Mouse (Mus musculus) embryonic facial prominence, embryonic 12.5 days (tissue): Measurements from ENCODE around the gene Zfp383. TPM values are rescaled to one million over a fixed set of nuclear protein-coding genes. Genes with fewer than 3 reads are reported as not detected.
A peak's percentile ranks its signal among the peaks of the same experiment; 100 is the strongest.
"Not testable (repeated sequence)": the region's sequence is repeated elsewhere in the genome, so short reads cannot be mapped to it uniquely, and the experiment has no call there.

ENCODE experiments used
- ATAC-seq: fragments of 200-750 bp; cut with Nextera tagmentation; 2 replicates; pipeline ENCODE4 v1.8.0; 2017; ENCODE audit not compliant: insufficient number of reproducible peaks, insufficient read depth, low FRiP score, low TSS enrichment
- H3K27ac ChIP-seq: fragments of 300-500 bp; sonication (generic); 2 replicates; pipeline ENCODE4 v1.5.1; 2016; ENCODE audit warnings: mild to moderate bottlenecking
- H3K27me3 ChIP-seq: fragments of 300-500 bp; sonication (generic); 2 replicates; pipeline ENCODE4 v1.6.1; 2016; ENCODE audit warnings: mild to moderate bottlenecking, moderate library complexity
- H3K36me3 ChIP-seq: fragments of 300-500 bp; sonication (generic); 2 replicates; pipeline ENCODE4 v1.6.1; 2016; ENCODE audit warnings: mild to moderate bottlenecking
- H3K4me1 ChIP-seq: fragments of 300-500 bp; sonication (generic); 2 replicates; pipeline ENCODE4 v1.6.1; 2016
- H3K4me2 ChIP-seq: fragments of 300-500 bp; sonication (generic); replicated peaks from 2 replicates; pipeline ENCODE4 v1.6.1; 2016; ENCODE audit warnings: mild to moderate bottlenecking, moderate library complexity
- H3K4me3 ChIP-seq: fragments of 300-500 bp; sonication (generic); 2 replicates; pipeline ENCODE4 v1.5.1; 2016; ENCODE audit warnings: mild to moderate bottlenecking
- H3K9ac ChIP-seq: fragments of 300-500 bp; sonication (generic); 2 replicates; pipeline ENCODE4 v1.6.1; 2016; ENCODE audit warnings: mild to moderate bottlenecking, moderate library complexity
- H3K9me3 ChIP-seq: fragments of 300-500 bp; sonication (generic); 2 replicates; pipeline ENCODE4 v1.6.1; 2016; ENCODE audit warnings: mild to moderate bottlenecking, moderate library complexity
- WGBS: fragments of 180-500 bp; shearing (Covaris S2); methylation state at CpG from one replicate; pipeline ENCODE4 v1.1.7; 2016; 5-methylcytosine and 5-hydroxymethylcytosine counted together
- polyA plus RNA-seq: library from polyadenylated mRNA; unstranded; fragments of >200 nt; fragmentation: Nextera tagmentation; extraction: Ambion mirVana; gene quantifications from 2 replicates; pipeline ENCODE4 v1.2.1, GENCODE M21; 2016

Zfp383 gene
- polyA plus RNA-seq, 1 experiment from 2014 or later, result 7.5 TPM

- no peak overlapping the region for H3K27ac ChIP-seq
- H3K4me2 ChIP-seq, result no peak overlapping the region
- no peaks in the 10 kb centered on the region for H3K27me3 ChIP-seq
- H3K9ac ChIP-seq, result no peak overlapping the region
- H3K36me3 ChIP-seq, result peaks cover 36% of the 10 kb centered on the region
- no peak overlapping the region for H3K4me3 ChIP-seq
- no peaks in the 10 kb centered on the region for H3K4me1 ChIP-seq
- ATAC-seq, result no peak
- 76% methylated on average over 2 of the region's 2 CpGs for WGBS
- H3K9me3 ChIP-seq, result no peaks in the 10 kb centered on the region
These were observed 35.7 kb downstream of the Zfp383 start for GRCm38 (mm10) chr7:29943720-29944119.

GRCm38 (mm10) chr7:29944201-29944600 is 36.2 kb downstream of the Zfp383 start:
- no peak overlapping the region for H3K9ac ChIP-seq
- no peak overlapping the region for H3K27ac ChIP-seq
- no peaks in the 10 kb centered on the region for H3K4me1 ChIP-seq
- WGBS, result 80% methylated on average over 2 of the region's 2 CpGs
- no peaks in the 10 kb centered on the region for H3K9me3 ChIP-seq
- H3K27me3 ChIP-seq, result no peaks in the 10 kb centered on the region
- H3K4me2 ChIP-seq, result no peak overlapping the region
- H3K36me3 ChIP-seq, result peaks cover 40% of the 10 kb centered on the region
- no peak for ATAC-seq
- H3K4me3 ChIP-seq, result no peak overlapping the region

DNA sequence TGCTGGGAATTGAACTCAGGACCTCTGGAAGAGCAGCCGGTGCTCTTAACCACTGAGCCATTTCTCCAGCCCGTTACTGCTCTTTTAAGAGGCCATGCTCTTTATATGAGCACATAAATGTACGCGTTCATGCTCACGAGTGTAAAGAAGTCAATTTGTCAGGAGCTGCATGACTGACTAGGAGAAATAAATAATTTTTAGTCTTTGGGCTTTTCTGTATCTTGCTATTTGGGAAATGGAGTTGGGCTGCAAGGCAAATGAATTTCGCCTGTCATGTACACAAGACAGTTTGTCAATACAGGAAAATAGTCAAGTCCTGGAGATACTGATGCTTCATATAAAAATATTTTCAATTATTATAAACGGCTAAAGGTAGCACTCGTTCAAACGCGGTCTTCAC is 45.1 kb downstream of the Zfp383 start:
- peak overlapping the region; percentile 56 for H3K4me2 ChIP-seq
- H3K27ac ChIP-seq, result peak overlapping the region; percentile 97
- H3K4me1 ChIP-seq, result no peaks in the 10 kb centered on the region; the same call in 1 of the 2 replicates
- peak overlapping the region; percentile 90 for H3K9ac ChIP-seq
- ATAC-seq, result no peak
- H3K27me3 ChIP-seq, result no peaks in the 10 kb centered on the region
- WGBS, result 49% methylated on average over 10 of the region's 10 CpGs
- H3K4me3 ChIP-seq, result peak overlapping the region; percentile 74
- H3K36me3 ChIP-seq, result peaks cover 20% of the 10 kb centered on the region
- H3K9me3 ChIP-seq, result no peaks in the 10 kb centered on the region

GRCm38 (mm10) chr7:29953513-29954401 is 45.7 kb downstream of the Zfp383 start, which contains the start of gene Zfp74:
Gene Zfp74 (minus strand): TSS chr7:29954089.
- H3K4me2 ChIP-seq, result peak within 1 kb of the TSS; percentile 56
- H3K36me3 ChIP-seq, result peaks cover 18% of the 10 kb centered on the region
- H3K9ac ChIP-seq, result peak within 1 kb of the TSS; percentile 90
- WGBS, result 2% methylated on average over 52 of the region's 52 CpGs
- H3K4me3 ChIP-seq, result peak within 1 kb of the TSS; percentile 74
- H3K4me1 ChIP-seq, result no peaks in the 10 kb centered on the region; the same call in 1 of the 2 replicates
- ATAC-seq, result peak; percentile 91
- peak within 1 kb of the TSS; percentile 97 for H3K27ac ChIP-seq
- no peaks in the 10 kb centered on the region for H3K9me3 ChIP-seq
- no peaks in the 10 kb centered on the region for H3K27me3 ChIP-seq

DNA sequence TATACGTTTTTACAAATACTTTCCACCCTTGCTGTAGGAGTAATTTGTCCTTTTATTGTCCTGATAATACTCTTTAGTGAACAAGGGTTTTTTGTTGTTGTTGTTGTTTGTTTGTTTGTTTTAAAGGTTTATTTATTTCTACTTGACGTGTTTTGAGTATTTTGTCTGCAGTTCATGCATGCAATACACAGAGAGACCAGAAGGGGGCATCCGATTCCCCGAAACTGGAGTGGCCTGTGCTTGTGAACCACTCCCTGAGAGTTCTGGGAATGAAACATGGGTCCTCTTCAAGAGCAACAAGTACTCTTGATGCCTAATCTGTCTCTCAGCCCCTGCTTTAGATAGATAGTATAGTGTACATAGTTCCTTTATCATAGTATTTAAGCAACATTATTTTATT is 46.7 kb downstream of the Zfp383 start:
- Histone ChIP-seq H3K27me3 (no peaks in the 10 kb centered on the region), H3K9me3 (no peaks in the 10 kb centered on the region), H3K4me2 (peak overlapping the region; percentile 56), H3K27ac (no peak overlapping the region), H3K4me3 (0 out of 2 replicates have a peak overlapping the region, but pooled peaks have one; percentile 74), H3K4me1 (no peaks in the 10 kb centered on the region; the same call in 1 of the 2 replicates), H3K9ac (no peak overlapping the region), H3K36me3 (peaks cover 10% of the 10 kb centered on the region)
- no peak for ATAC-seq
- WGBS, result 19% methylated on average over 4 of the region's 4 CpGs

DNA sequence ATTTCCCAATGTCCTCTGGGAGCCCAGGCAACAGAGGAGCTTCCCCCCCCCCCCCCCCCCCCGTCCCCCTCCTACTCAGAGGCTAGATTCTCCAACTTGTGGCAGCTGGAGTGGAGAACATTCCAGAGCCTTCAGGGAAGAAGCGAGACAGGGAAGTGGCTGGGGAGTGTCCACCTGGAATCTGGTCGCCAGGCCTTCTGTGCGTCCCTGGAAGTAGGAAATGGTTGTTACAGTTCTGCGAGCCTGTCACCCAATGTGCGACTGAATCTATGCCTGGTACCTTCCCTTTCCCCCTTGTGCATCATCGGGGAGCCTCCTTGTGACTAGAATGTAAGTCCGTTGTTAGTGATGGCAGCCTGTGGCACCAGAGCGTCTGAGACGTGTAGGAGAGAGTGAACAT is 48.2 kb downstream of the Zfp383 start:
- no peak overlapping the region for H3K27ac ChIP-seq
- 53% methylated on average over 10 of the region's 10 CpGs for WGBS
- H3K4me2 ChIP-seq, result no peak overlapping the region; the same call in 1 of the 2 replicates
- no peaks in the 10 kb centered on the region for H3K36me3 ChIP-seq
- no peaks in the 10 kb centered on the region for H3K27me3 ChIP-seq
- no peaks in the 10 kb centered on the region for H3K9me3 ChIP-seq
- no peak overlapping the region for H3K4me3 ChIP-seq
- H3K4me1 ChIP-seq, result no peaks in the 10 kb centered on the region; the same call in 1 of the 2 replicates
- no peak for ATAC-seq
- H3K9ac ChIP-seq, result no peak overlapping the region

DNA sequence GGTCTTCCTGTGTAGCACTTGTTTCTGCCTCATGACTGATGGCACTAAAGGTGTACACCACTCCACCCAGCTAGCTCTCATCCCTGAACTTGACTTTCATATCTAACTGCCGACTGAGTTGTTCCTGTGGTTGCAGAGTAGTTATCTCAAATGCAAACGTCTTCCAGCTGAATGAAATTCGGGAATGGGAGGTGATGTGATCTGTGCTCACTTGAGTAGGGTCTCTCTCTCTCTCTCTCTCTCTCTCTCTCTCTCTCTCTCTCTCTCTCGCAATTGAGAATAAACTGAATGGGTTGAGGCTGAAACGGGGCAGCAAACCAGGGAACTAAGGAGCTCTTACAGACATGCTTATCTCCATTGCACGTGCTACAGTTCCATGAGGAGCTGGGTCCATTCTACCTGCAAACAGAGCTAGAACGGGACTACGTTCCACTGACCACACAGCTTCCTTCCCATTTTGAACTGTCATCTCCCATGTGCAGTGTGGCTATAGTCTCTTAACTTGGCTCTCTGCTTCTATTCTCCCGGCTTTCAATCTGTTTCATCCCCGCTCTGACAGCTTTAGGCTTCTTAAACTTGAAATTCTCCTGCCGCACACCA is 50.2 kb downstream of the Zfp383 start:
- H3K9me3 ChIP-seq, result no peaks in the 10 kb centered on the region
- H3K4me2 ChIP-seq, result no peak overlapping the region
- no peak for ATAC-seq
- no peak overlapping the region for H3K27ac ChIP-seq
- H3K36me3 ChIP-seq, result no peaks in the 10 kb centered on the region
- H3K4me3 ChIP-seq, result no peak overlapping the region
- WGBS, result 87% methylated on average over 11 of the region's 11 CpGs
- no peak overlapping the region for H3K9ac ChIP-seq
- no peaks in the 10 kb centered on the region for H3K27me3 ChIP-seq
- no peaks in the 10 kb centered on the region; the same call in 1 of the 2 replicates for H3K4me1 ChIP-seq

DNA sequence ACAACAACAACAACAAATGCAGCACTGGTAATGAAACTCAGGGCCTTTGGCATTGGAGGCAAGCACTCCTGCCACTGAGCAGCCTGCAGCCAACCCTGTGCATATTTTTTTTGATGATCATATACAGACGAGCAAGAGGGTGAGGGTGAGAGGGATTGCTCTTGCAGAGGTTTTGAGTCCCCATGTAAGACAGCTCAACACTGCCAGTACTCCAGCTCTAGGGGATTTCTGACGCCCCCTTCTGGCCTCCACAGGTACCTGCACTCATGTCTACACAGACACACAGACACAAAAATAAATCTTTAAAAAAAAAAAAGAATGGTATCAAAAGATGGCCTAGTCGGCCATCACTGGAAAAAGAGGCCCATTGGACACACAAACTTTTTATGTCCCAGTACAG is 51.0 kb downstream of the Zfp383 start:
- Histone ChIP-seq H3K36me3 (no peaks in the 10 kb centered on the region), H3K4me3 (no peak overlapping the region), H3K9ac (no peak overlapping the region), H3K9me3 (no peaks in the 10 kb centered on the region), H3K27me3 (no peaks in the 10 kb centered on the region), H3K4me1 (no peaks in the 10 kb centered on the region), H3K27ac (no peak overlapping the region), H3K4me2 (no peak overlapping the region)
- no peak for ATAC-seq
- WGBS, result 50% methylated on average over 3 of the region's 3 CpGs

DNA sequence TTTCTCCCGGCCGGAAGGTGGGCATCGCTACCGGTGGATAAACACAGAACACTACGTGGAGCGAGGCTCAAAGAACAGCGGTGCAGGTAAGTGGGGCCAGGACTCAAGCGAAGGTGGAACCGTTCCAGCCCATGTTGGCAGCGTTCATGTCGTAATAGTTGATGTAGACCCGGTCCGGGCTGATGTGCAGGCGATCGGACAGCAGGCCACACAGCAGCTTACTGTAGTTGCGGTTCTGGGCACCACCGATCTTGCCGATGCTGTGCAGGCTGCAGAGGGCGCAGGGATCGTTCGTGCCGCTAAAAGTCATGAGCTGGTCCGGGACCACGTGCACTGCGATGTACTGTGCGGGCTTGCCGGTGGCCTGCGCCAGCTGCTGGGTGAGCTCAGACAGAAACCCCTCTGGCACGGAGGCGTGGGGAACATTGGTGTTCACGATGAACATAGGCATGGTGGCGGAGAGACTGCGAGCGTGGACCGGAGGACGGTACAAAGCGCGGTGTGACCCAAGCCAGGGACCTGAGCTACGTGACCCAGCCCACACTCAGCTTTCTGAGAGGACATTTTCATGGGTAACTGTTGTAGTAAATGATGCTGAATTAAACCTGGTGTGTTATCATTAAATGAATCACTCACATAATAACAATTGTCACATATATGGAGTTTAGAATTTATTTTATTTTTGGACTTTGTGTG is 57.2 kb downstream of the Zfp383 start:
- not testable (repeated sequence) for H3K27ac ChIP-seq, H3K9ac ChIP-seq, H3K4me1 ChIP-seq, H3K9me3 ChIP-seq, H3K4me3 ChIP-seq, H3K36me3 ChIP-seq, ATAC-seq, H3K4me2 ChIP-seq, H3K27me3 ChIP-seq
- WGBS, result 47% methylated on average over 39 of the region's 39 CpGs
